Mouse (Mus musculus): ENCODE measurements around the gene Tgtp1. TPM values are rescaled to one million over a fixed set of nuclear protein-coding genes. Genes with fewer than 3 reads are reported as not detected.

Tgtp1 gene
- polyA plus RNA-seq, 1 experiment from 2014 or later = 3.6 TPM

Other genes with a start within 250 kb of the Tgtp1 start
- gene Rack1, start 193.8 kb downstream of the Tgtp1 start, polyA plus RNA-seq (2014; fragmentation: Nextera tagmentation; extraction: Ambion mirVana) = 1,049 and 1,145 TPM in 2 replicates
- gene Trim41, start 176.8 kb downstream of the Tgtp1 start, polyA plus RNA-seq (2014; fragmentation: Nextera tagmentation; extraction: Ambion mirVana) = 5.0 and 6.2 TPM in 2 replicates
- gene Trim7, start 168.0 kb downstream of the Tgtp1 start, polyA plus RNA-seq (2014; fragmentation: Nextera tagmentation; extraction: Ambion mirVana) = 1.4 and 1.5 TPM in 2 replicates
- gene Gm12184, start 167.5 kb downstream of the Tgtp1 start, polyA plus RNA-seq (2014; fragmentation: Nextera tagmentation; extraction: Ambion mirVana) = 3.9 and 4.1 TPM in 2 replicates
- gene Irgm1, start 122.5 kb downstream of the Tgtp1 start, polyA plus RNA-seq (2014; fragmentation: Nextera tagmentation; extraction: Ambion mirVana) = 14.7 and 16.2 TPM in 2 replicates
- 0.12 and 0.30 TPM in 2 replicates for gene Gm5431, start 92.0 kb downstream of the Tgtp1 start, polyA plus RNA-seq (2014; fragmentation: Nextera tagmentation; extraction: Ambion mirVana)
- 3.0 and 3.2 TPM in 2 replicates for gene Psme2b, start 48.0 kb downstream of the Tgtp1 start, polyA plus RNA-seq (2014; fragmentation: Nextera tagmentation; extraction: Ambion mirVana)
- gene Olfr56, start 15.3 kb downstream of the Tgtp1 start, polyA plus RNA-seq (2014; fragmentation: Nextera tagmentation; extraction: Ambion mirVana) = not detected in 2 replicates
- 0.58 and 0.62 TPM in 2 replicates for gene 9930111J21Rik1, start 14.8 kb downstream of the Tgtp1 start, polyA plus RNA-seq (2014; fragmentation: Nextera tagmentation; extraction: Ambion mirVana)
- 0.07 TPM in 1 of 2 replicates, not detected in the other for gene Gm12185, start 1.9 kb downstream of the Tgtp1 start, polyA plus RNA-seq (2014; fragmentation: Nextera tagmentation; extraction: Ambion mirVana)
- 0.45 and 0.50 TPM in 2 replicates for gene 9930111J21Rik2, start 57.1 kb upstream of the Tgtp1 start, polyA plus RNA-seq (2014; fragmentation: Nextera tagmentation; extraction: Ambion mirVana)
- 0.27 and 1.2 TPM in 2 replicates for gene Tgtp2, start 70.0 kb upstream of the Tgtp1 start, polyA plus RNA-seq (2014; fragmentation: Nextera tagmentation; extraction: Ambion mirVana)
- gene Ifi47, start 82.4 kb upstream of the Tgtp1 start, polyA plus RNA-seq (2014; fragmentation: Nextera tagmentation; extraction: Ambion mirVana) = 2.1 and 3.4 TPM in 2 replicates
- not detected in 2 replicates for gene Olfr1396, start 120.7 kb upstream of the Tgtp1 start, polyA plus RNA-seq (2014; fragmentation: Nextera tagmentation; extraction: Ambion mirVana)
- not detected in 2 replicates for gene Olfr1395, start 148.1 kb upstream of the Tgtp1 start, polyA plus RNA-seq (2014; fragmentation: Nextera tagmentation; extraction: Ambion mirVana)
- gene Olfr1394, start 160.2 kb upstream of the Tgtp1 start, polyA plus RNA-seq (2014; fragmentation: Nextera tagmentation; extraction: Ambion mirVana) = not detected in 2 replicates
- 1.8 and 3.0 TPM in 2 replicates for gene Btnl9, start 193.0 kb upstream of the Tgtp1 start, polyA plus RNA-seq (2014; fragmentation: Nextera tagmentation; extraction: Ambion mirVana)
- gene Zfp62, start 209.1 kb upstream of the Tgtp1 start, polyA plus RNA-seq (2014; fragmentation: Nextera tagmentation; extraction: Ambion mirVana) = 34.5 and 39.6 TPM in 2 replicates